Mouse (Mus musculus) hindbrain, postnatal 0 days (tissue): ENCODE measurements around the gene Tmcc3. TPM values are rescaled to one million over a fixed set of nuclear protein-coding genes. Genes with fewer than 3 reads are reported as not detected.

Experiments
- ATAC-seq: fragments of 200-750 bp; cut with Nextera tagmentation; 2 replicates; pipeline ENCODE4 v1.8.0; 2017; ENCODE audit warnings: mild to moderate bottlenecking, moderate TSS enrichment, moderate library complexity
- DNase-seq: peaks from one replicate; pipeline ENCODE4 v3.0.0-alpha.2; 2015; ENCODE audit warnings: low spot score
- H3K27ac ChIP-seq: fragments of 300-500 bp; sonication (generic); 2 replicates; pipeline ENCODE4 v1.5.1; 2014; ENCODE audit warnings: mild to moderate bottlenecking
- H3K27me3 ChIP-seq: fragments of 300-500 bp; sonication (generic); 2 replicates; pipeline ENCODE4 v1.6.1; 2014; ENCODE audit warnings: low read length, mixed read lengths; ENCODE audit not compliant: insufficient read depth
- H3K36me3 ChIP-seq: fragments of 300-500 bp; sonication (generic); 2 replicates; pipeline ENCODE4 v1.6.1; 2014; ENCODE audit warnings: low read length, mixed read lengths; ENCODE audit not compliant: insufficient read depth
- H3K4me1 ChIP-seq: fragments of 300-500 bp; sonication (generic); 2 replicates; pipeline ENCODE4 v1.6.1; 2014; ENCODE audit warnings: antibody characterized with exemption, low read length, mixed read lengths; ENCODE audit not compliant: insufficient read depth
- H3K4me2 ChIP-seq: fragments of 300-500 bp; sonication (generic); 2 replicates; pipeline ENCODE4 v1.6.1; 2014; ENCODE audit warnings: low read depth, mild to moderate bottlenecking, low read length, moderate library complexity, mixed read lengths
- H3K4me3 ChIP-seq: fragments of 300-500 bp; sonication (generic); 2 replicates; pipeline ENCODE4 v1.5.1; 2014; ENCODE audit warnings: low read length
- H3K9ac ChIP-seq: fragments of 300-500 bp; sonication (generic); replicated peaks from 2 replicates; pipeline ENCODE4 v1.6.1; 2014; ENCODE audit warnings: mild to moderate bottlenecking, low read length, moderate library complexity, mixed read lengths
- H3K9me3 ChIP-seq: fragments of 300-500 bp; sonication (generic); 2 replicates; pipeline ENCODE4 v1.6.1; 2016; ENCODE audit warnings: low read length, mixed read lengths
- CTCF ChIP-seq: IDR thresholded peaks from 2 replicates; pipeline ENCODE4 v1.5.1; 2016; ENCODE audit warnings: antibody characterized with exemption, control low read depth, low read depth
- WGBS: fragments of 180-500 bp; shearing (Covaris S2); extraction: QIAGEN DNeasy Blood & Tissue Kit; methylation state at CpG from one replicate; pipeline ENCODE4 v1.1.7; 2014; 5-methylcytosine and 5-hydroxymethylcytosine counted together
- polyA plus RNA-seq: library from polyadenylated mRNA; unstranded; fragments of >200 nt; fragmentation: Nextera tagmentation; extraction: Ambion mirVana; gene quantifications from 2 replicates; pipeline ENCODE4 v1.2.1, GENCODE M21; 2015
- total RNA-seq: library from RNA; depleted of rRNA; stranded (reverse); fragments of >200 nt; gene quantifications from 2 replicates; pipeline ENCODE4 v1.2.3, GENCODE M21; 2014

The Tmcc3 gene
- total and polyA plus RNA-seq, 2 experiments from 2014 or later: 9.7 to 15.3 TPM

DNA sequence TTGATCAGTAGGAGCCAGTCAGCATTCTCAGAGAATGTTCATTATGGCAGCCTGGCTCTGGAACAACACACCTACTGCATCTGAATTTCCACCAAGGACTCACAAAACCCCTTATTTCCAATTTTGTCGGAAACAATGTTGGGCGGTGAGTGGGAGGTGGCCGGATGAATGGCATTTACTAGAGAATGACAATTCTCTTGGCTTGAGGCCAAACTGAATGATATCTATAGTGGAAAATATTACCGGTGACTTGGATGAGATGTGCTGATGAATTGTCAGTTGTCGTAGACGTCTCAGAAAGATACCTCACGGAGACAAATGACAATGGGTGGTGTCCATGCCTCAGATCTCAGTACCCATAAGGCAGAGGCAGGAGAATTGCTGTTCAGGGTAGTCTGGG lies 133.4 kb downstream of the Tmcc3 start:
- 0 out of 2 replicates have a peak, but pooled peaks cover 4% of the 10 kb centered on the region for H3K4me1 ChIP-seq
- no peak overlapping the region for H3K4me2 ChIP-seq
- H3K27ac ChIP-seq: no peak overlapping the region
- DNase-seq: no peak
- TF ChIP-seq CTCF: no peak
- no peaks in the 10 kb centered on the region for H3K36me3 ChIP-seq
- no peaks in the 10 kb centered on the region for H3K27me3 ChIP-seq
- WGBS: 77% methylated on average over 7 of the region's 7 CpGs
- H3K9me3 ChIP-seq: no peaks in the 10 kb centered on the region
- no peak for ATAC-seq
- H3K4me3 ChIP-seq: no peak overlapping the region
- H3K9ac ChIP-seq: no peak overlapping the region

DNA sequence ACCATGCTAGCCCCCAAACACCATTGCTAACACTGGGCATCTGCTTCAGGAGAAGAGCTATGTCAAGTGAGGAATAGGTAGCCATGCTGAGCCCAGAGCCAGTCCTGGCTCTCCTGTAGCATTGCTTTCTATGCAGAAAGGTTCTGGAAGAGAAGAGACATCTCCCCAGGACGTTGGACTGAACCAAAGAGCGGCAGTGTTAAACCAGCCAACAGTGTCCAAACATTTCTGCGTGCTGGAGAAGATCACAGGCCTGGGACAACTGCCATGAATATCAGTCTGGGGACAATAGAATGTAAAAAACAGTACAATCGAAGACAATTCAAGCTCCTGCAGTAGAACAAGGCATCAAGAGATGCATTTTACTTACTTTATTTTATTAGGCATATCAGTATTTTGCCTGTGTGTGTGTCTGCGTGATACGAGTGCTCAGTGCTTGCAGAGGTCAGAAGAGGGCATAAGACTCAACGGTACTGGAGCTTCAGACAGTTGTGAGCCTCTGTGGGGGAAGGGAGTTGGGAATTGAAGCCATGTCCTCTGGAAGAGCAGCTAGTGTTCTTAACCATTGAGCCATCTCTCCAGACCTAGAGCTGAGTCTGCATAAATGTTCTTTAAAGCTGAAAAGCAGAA lies 134.7 kb downstream of the Tmcc3 start:
- ATAC-seq (no peak), DNase-seq (no peak)
- Histone ChIP-seq H3K4me3 (no peak overlapping the region), H3K36me3 (no peaks in the 10 kb centered on the region), H3K9me3 (no peaks in the 10 kb centered on the region), H3K27me3 (no peaks in the 10 kb centered on the region), H3K27ac (no peak overlapping the region), H3K4me2 (no peak overlapping the region), H3K9ac (no peak overlapping the region), H3K4me1 (0 out of 2 replicates have a peak, but pooled peaks cover 4% of the 10 kb centered on the region)
- TF ChIP-seq CTCF: no peak
- 59% methylated on average over 7 of the region's 7 CpGs for WGBS

DNA sequence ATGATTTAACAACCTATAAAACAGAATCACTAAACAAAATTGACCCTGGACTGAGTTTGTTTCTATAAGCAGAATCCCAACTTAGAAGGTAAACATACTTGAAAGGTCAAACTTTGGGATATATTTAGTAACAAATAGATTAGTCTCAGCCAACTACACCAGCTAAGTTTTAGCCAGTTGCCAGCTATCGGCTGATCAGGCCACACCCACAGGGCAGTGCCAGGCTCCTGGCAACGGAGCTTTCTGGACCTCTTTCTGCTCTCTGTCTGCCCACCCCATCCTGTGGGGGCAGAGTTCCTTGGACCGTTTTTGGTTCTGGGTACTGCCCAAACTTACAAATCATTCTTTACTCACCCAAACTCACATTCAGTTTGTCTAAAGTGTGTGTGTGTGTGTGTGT lies 137.9 kb downstream of the Tmcc3 start:
- no peaks in the 10 kb centered on the region for H3K27me3 ChIP-seq
- H3K27ac ChIP-seq: no peak overlapping the region
- 34% methylated on average over 3 of the region's 3 CpGs for WGBS
- H3K4me1 ChIP-seq: no peaks in the 10 kb centered on the region
- no peak overlapping the region for H3K4me3 ChIP-seq
- no peaks in the 10 kb centered on the region for H3K36me3 ChIP-seq
- H3K4me2 ChIP-seq: no peak overlapping the region
- DNase-seq (peak; percentile 31), ATAC-seq (no peak)
- no peak overlapping the region for H3K9ac ChIP-seq
- no peak for TF ChIP-seq CTCF
- H3K9me3 ChIP-seq: no peaks in the 10 kb centered on the region

DNA sequence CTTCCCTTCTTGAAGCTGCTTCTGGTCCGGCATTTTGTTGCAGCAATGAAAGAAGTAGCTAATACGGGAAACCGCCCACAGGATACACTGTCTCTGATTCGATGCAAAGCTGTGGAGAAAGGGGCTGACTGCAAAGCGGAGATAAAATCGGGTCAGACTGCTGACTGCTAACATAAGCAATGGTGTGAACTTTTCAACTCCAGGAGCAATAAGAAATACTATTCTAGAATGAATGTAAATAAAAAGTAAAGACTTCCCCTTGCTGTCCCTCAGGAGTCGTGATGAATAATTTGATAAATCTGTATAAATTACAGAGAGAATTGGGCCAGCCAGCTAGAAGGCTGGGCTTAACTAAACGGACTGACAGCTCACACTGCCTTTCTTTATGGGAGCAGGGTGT lies 139.0 kb downstream of the Tmcc3 start:
- Histone ChIP-seq H3K9me3 (no peaks in the 10 kb centered on the region), H3K36me3 (no peaks in the 10 kb centered on the region), H3K4me1 (no peaks in the 10 kb centered on the region), H3K4me3 (no peak overlapping the region), H3K4me2 (no peak overlapping the region), H3K27ac (no peak overlapping the region), H3K27me3 (no peaks in the 10 kb centered on the region), H3K9ac (no peak overlapping the region)
- ATAC-seq: no peak
- no peak for TF ChIP-seq CTCF
- DNase-seq: no peak
- 65% methylated on average over 8 of the region's 8 CpGs for WGBS

DNA sequence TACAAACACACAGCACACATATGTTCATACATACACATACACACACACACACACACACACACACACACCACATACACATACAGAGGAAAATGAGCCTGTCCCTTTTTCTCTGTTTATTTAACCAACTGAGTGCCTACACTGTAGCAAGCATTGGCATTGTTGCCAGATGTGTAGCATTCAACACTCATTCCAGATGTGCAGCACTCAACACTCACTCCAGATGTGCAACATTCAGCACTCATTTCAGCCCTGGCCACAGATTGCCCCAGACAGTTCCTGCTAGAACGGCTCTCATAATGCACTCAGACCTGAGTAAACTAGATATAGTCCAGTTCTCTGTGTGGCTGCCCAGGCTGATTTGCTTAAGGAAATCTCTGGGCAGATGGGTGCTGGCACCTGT lies 145.7 kb downstream of the Tmcc3 start:
- TF ChIP-seq CTCF: no peak
- H3K4me3 ChIP-seq: no peak overlapping the region
- no peaks in the 10 kb centered on the region for H3K36me3 ChIP-seq
- 70% methylated on average over 1 of the region's 1 CpGs for WGBS
- no peak overlapping the region for H3K4me2 ChIP-seq
- H3K4me1 ChIP-seq: no peaks in the 10 kb centered on the region
- DNase-seq (no peak), ATAC-seq (no peak)
- no peaks in the 10 kb centered on the region for H3K27me3 ChIP-seq
- H3K9ac ChIP-seq: no peak overlapping the region
- H3K9me3 ChIP-seq: no peaks in the 10 kb centered on the region
- no peak overlapping the region for H3K27ac ChIP-seq

DNA sequence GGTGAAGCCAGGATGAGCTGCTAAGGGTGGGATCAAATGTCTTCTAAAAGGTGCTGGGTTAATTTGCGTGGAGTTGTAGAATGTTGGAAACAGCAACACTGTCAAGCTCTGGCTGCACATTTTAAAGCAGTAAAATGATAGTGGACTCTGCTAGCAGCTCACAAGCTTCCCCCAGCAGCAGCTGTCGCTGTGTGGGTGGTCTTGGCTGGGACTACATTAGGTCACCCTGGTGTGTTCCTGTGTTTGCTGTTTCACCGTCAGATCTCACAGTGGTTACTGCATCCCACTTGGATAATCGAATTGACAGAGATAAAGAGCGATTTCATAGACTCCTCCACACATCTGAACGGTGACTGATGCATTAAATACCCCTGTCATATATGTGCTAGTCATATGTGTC lies 146.9 kb downstream of the Tmcc3 start:
- no peaks in the 10 kb centered on the region for H3K4me1 ChIP-seq
- H3K36me3 ChIP-seq: no peaks in the 10 kb centered on the region
- H3K9me3 ChIP-seq: no peaks in the 10 kb centered on the region
- H3K9ac ChIP-seq: no peak overlapping the region
- ATAC-seq (peak; percentile 73), DNase-seq (peak; percentile 73)
- no peak overlapping the region for H3K27ac ChIP-seq
- WGBS: 52% methylated on average over 6 of the region's 6 CpGs
- H3K4me2 ChIP-seq: no peak overlapping the region
- no peaks in the 10 kb centered on the region for H3K27me3 ChIP-seq
- no peak for TF ChIP-seq CTCF
- no peak overlapping the region for H3K4me3 ChIP-seq

DNA sequence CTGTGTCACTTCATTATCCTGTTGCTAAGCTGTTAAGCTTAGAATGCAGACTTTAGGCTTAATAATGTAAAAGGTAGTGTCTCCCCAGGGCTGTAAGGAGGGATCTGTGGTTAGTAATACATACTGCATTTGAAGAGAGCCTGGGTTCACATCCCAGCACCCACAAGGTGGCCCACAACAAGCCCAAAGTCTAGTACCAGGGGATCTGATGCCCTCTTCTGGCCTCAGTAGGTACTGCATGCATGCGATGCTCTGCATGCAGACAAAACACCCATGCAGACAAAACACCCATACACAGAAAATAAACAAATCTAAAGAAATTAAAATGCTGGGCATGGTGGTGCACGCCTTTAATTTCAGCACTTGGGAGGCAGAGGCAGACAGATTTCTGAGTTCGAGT lies 149.6 kb downstream of the Tmcc3 start:
- DNase-seq (no peak), ATAC-seq (no peak)
- TF ChIP-seq CTCF: peak; percentile 57
- Histone ChIP-seq H3K36me3 (no peaks in the 10 kb centered on the region), H3K9me3 (no peaks in the 10 kb centered on the region), H3K27ac (no peak overlapping the region), H3K27me3 (no peaks in the 10 kb centered on the region), H3K4me2 (no peak overlapping the region), H3K4me1 (no peaks in the 10 kb centered on the region), H3K9ac (no peak overlapping the region), H3K4me3 (no peak overlapping the region)
- 90% methylated on average over 3 of the region's 3 CpGs for WGBS
